Mouse (Mus musculus): ENCODE measurements around the gene Gemin5.

The Gemin5 gene

GRCm38 (mm10) chr11:58169666-58170065 is 1.3 kb upstream of the Gemin5 start:
- no peak for DNase-seq

- DNase-seq: no peak
Measured at GRCm38 (mm10) chr11:58167822-58168166, 545 bp downstream of the Gemin5 start.

- DNase-seq: no peak
Measured at GRCm38 (mm10) chr11:58165072-58165471, 3.3 kb downstream of the Gemin5 start.

- DNase-seq: no peak
Measured at GRCm38 (mm10) chr11:58156871-58157270, 11.5 kb downstream of the Gemin5 start.

GRCm38 (mm10) chr11:58155458-58155857 is 12.9 kb downstream of the Gemin5 start:
- DNase-seq: no peak

- no peak for DNase-seq
Measured at GRCm38 (mm10) chr11:58146241-58146640, 22.1 kb downstream of the Gemin5 start.

GRCm38 (mm10) chr11:58143704-58144426 is 24.5 kb downstream of the Gemin5 start:
- DNase-seq: no peak

DNA sequence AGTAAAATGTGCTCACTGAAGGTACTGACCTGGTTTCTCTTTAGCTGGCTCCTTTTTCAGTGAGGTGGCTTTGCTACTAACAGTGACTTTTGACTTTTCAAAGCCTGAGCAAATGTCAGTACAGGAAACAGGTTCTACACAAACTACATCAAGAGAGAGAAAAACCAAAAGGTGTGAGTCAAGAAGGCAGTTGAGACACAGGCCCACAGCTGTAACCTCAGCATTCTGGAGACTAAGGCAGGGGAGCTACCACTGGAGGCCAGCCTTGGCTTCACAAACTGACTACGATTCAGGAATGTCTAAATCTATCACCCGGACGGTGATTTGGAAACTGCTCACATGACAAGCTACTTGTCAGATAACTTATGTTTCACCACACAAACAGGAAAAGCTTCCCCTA is 28.9 kb downstream of the Gemin5 start:
- no peak for DNase-seq

GRCm38 (mm10) chr11:58138821-58139220 is 29.5 kb downstream of the Gemin5 start:
- DNase-seq: no peak

DNA sequence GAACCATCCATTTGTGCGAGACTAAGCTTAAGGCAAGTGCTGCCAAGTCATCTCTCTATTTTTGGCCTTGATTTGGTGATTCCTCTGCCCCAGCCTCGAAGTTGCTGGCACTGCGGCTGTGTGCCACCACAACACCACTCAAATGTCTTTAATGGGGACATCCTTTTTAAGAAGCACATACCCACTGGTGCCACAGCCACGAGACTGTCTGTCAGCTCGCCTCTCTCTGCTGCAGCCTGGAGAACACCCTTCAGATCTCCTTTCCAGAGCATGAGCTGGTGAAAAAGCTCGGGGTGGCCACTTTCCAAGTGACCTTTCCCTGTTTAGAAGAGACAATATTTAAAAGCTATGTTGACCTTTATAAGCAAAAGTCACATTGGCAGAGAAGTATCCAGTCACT is 31.7 kb downstream of the Gemin5 start:
- DNase-seq: no peak

DNA sequence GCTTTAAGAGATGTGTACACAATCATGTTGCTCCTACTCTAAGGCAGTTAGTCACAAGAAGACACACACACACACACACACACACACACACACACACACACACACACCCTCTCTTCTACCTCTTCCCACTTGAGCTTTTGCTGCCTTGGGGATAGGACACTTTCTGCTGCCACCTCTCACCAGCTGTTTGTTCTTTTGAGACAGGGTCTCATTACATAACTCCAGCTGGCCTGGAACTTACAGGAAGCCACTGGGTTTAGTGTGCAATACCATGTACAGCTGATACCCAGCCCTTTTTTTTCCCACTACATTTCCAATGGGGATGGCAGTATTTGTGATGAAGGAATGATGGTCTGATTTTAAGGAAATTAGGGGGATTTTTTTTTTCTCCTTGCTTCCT is 33.0 kb downstream of the Gemin5 start:
- no peak for DNase-seq

DNA sequence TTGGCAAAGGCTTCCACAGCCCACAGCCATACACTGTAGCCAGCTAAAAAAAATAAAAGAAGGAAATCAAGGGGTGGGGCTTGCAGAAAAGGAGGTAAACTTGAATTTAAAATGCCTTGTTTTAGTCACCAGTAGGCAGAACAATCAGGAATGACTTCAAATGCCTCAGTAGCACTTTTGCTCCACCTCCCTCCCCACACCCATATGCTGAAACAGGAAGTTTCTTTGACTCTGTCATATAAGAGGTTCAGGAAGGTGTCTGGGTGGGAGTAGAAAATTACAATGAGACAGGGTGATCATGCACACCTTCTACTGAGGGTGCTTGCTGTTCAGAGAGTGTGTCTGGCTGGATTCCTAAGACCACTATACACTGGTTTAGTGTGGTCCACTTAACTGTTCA is 33.5 kb downstream of the Gemin5 start:
- no peak for DNase-seq

DNA sequence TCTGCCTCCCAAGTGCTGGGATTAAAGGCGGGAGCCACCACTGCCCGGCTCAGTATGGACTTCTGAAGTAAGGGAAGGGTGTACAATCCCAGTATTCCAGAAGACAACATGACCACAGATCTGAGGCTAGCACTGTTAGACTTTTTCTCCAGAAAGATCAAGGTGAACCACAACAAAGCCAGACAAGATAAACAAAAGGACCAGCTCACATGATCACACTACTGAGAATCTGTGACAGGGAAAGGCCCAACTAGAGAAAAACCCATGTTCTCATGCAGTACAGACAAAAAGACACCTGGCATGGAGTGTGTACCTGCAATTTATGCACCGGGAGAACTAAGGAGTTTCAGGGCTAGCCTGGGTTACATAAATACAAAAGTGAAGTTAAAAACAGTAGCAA is 36.3 kb downstream of the Gemin5 start:
- no peak for DNase-seq

DNA sequence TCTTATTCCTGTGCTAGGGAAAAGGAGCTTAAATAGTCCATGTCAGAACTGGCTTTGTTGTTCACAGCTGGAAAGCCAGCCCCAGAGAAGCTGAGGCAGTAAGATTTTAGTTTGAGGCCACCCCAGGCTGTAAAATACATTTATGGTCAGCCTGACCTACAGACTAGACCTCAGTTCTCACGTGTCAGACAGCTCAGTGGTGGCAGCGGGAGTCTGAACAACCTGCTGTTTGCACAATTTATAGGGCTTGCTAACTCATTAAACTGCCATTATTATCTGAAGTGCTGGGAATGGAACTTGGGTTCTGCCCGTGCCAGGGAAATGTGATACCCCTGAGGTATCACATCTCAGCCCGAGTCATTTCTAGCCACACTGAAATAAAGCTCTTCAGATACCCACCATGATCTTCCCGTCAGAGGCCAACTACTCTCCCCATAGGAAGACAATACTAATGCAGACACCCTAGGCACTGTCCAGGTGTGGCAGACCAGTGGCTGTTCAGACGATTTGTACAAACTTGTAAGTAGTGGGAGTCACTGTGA is 39.0 kb downstream of the Gemin5 start:
- no peak for DNase-seq

DNA sequence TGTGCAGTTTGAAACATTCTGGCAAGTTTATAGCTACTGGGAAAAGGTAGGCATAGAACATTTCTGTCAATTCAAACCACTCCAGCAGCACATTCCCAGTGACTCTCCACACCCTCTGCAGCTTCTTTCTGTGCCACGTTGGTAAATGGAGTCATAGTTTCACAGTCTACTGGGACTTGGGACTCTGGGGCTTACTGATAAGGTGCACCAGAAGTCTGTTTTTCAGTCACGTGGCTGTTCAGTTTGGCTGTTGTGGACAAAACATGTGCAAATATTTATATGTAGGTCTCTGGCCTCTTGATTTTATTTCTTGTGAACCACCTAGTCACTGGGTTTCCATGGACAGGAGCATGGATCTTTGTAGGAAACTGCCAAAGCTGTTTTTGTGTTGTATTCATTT is 40.8 kb downstream of the Gemin5 start:
- DNase-seq: no peak

GRCm38 (mm10) chr11:58126397-58127160 is 41.8 kb downstream of the Gemin5 start:
- peak; percentile 83 for DNase-seq

DNA sequence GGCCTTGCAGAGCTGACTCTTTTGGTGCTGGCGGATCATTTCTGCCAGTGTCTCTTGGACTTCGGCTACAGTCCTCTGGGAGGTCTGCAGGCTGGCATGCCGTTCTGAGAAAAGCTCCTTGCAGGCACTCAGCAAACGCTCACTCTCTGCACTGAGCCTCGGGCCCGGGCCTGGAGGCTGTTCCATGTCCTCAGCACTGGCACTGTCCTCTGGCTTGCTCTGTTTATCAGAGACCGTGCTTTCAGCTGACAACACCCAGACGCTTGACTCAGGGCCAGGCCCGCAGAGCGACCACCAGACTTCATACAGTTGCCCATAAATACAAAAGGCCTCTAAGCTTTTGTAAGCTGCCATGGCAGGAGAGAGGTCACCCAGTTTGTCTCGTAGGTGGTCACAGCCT is 43.3 kb downstream of the Gemin5 start:
- DNase-seq: no peak

DNA sequence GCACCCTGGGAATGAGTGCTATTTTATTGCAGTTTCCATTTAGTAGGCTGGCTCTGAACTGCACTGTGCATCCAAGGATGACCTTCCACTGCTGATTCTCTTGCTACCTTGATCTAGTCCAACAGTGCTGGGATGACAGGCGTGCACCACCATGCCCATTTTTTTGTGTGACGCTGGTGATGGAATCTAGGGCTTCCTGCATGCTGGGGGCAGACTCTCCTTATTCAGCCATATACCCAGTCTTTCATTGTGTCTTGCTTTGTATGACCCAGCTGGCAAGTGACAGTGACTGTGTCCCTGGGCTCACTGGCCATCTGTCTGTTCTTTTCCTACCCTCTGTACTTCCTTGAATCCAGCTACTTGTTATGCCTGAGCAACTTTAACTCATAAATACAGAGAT is 44.6 kb downstream of the Gemin5 start:
- no peak for DNase-seq

- DNase-seq: no peak
Measured at GRCm38 (mm10) chr11:58121351-58121750, 47.0 kb downstream of the Gemin5 start.

- no peak for DNase-seq
Measured at GRCm38 (mm10) chr11:58120655-58121054, 47.7 kb downstream of the Gemin5 start.

DNA sequence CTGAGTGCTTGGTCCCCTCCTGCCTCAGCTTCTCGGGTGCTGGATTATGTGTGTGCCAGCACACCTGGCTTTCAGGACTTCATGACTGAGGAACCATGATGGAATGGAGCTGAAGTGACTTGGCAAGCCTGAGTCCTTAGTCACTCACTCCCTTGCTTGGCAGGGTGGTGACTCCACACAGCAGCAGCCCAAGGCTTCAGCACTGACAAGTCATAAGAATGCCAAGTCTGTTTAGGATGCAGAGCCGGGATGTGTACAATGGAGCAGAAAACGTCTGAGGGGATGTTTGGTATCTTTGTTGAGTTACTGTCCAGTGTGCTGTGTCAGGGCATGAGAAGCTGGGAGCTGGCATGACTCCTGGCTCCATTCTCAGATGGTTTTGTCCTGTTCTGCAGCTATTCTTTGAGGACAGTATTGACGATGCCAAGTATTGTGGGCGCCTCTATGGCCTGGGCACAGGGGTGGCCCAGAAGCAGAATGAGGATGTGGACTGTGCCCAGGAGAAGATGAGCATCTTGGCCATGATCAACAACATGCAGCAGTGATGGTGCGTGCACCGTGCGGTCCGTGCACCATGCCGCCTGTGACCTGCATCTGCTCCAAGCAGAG is 51.2 kb downstream of the Gemin5 start:
- DNase-seq: no peak

- DNase-seq: peak; percentile 27
Measured at GRCm38 (mm10) chr11:58116560-58116959, 51.8 kb downstream of the Gemin5 start.

DNA sequence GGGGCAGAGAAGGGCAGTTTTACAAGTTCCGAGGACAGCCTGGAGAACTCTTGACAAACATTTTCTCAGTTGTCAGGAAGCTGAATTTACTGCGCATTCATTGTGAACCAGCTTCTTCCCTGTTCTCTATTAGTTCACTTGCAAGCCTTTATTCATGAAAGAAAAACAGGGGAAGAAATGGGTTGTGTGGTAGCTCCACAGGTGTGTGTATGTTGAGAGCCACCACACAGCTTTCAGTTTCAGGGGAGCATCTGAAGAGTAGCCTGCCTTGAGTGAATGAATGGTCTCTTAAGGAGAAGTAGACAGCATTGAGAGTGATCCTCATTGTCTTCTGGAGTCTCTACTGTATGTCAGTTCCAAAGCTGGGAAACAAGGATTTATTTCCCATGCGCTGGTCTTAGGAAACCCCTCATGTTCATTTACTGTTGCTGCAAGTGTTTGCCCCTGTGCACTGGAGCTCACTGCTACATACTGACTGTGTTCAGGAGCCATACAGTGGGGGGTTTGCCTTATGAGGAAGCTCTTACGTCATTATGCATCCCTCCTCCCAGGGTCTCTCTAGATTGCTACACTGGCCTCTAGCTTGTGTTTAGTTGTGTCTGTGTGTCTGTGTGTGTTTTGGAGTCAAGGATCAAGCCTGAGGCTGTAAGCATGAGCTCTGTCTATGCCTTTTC is 60.5 kb downstream of the Gemin5 start:
- DNase-seq: no peak
